Mouse (Mus musculus): ENCODE measurements around the gene Gm13889.

The Gm13889 gene

DNA sequence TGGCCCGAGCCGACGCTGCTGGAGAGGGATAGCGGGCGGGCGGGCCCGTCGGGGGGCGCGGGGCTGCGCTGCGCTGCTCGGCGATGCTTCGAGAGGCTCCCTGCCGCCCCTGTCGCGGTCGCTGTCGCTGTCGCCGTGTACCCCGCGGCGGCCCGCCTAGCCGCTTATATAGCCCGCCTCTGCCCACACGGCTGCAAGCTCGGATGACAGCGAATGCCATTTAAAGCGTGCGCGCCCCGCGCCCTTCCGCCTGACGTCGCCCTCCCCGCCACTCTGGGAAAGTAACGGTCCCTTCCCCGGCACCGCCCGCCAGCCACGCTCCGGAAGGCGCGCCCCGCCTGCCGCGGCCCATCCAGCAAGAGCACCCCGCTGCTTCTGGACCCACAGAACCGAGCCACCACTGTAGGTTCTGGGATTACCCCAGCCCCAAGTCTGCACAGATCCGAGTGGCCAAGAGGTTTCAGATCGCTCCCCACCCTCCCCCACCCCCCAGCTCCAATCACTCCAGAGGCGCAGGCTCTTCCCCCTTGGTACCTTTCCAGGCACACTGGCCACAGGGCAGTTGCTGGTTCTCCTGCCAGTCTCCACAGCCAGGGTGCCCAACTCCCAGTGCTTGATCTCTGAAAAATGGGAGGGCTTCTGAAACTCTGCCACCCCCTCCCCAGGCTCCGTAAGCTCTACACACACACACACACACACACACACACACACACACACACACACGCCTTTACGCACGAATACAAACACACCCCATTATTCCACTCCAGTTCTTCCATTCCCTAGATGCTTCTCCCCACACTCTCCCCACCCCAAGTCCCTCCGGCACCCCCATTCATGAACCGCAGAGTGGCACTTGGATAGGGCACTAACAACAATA lies at the start of gene Gm13889:
Gene Gm13889 (minus strand): TSS at position 294 of the 877 bp plus-strand sequence.
- peak; percentile 27 for DNase-seq (ENCODE audit: low spot score)

GRCm38 (mm10) chr2:94002331-94002730 lies 45.3 kb upstream of the Gm13889 start:
- peak; percentile 82 for DNase-seq (ENCODE audit: low spot score)

DNA sequence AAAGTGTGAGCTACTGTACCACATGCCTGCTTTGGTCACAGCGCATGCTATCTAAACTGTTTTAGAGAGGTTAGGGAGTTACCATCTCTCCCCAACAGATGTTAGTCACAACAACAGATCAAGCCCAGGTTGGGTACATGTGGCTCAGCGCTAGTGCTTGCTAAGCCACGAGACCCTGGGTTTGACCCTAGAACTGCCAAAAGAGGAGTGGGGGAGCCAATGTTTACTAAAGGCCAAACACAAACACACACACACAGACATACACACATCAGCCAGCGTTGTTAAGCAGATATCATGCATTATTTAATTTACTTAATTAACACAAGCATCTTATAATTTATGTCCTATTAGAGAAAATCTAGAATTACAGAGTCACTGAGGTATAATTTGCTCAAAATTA lies 44.9 kb upstream of the Gm13889 start:
- no peak for DNase-seq (ENCODE audit: low spot score)

- no peak for DNase-seq (ENCODE audit: low spot score)
Measured at GRCm38 (mm10) chr2:94001411-94001810, 44.4 kb upstream of the Gm13889 start.

GRCm38 (mm10) chr2:93996254-93996653 lies 39.3 kb upstream of the Gm13889 start, which contains the start of gene Gm27027:
Gm27027 (minus strand) TSS chr2:93996354.
- no peak for DNase-seq (ENCODE audit: low spot score)

DNA sequence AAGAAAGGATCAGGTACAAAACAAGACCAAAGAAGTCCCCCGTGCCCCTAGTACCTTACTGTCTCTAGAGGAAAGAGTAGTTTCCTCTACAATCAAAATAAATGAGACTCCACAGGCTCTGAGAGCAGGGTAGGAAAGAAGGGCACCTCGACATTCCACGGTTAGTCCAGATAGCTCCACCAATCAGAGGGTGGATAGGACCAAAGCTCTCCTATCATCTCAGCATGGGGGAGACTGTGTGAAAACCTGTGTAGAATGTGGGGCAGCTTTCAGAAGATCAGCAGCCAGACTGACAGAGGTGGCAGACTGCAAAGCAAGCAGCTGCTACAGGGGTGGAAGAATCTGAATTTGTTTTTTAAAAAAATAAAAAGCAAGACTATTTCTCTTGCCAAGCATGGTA lies 35.8 kb upstream of the Gm13889 start:
- DNase-seq (ENCODE audit: low spot score), result no peak

DNA sequence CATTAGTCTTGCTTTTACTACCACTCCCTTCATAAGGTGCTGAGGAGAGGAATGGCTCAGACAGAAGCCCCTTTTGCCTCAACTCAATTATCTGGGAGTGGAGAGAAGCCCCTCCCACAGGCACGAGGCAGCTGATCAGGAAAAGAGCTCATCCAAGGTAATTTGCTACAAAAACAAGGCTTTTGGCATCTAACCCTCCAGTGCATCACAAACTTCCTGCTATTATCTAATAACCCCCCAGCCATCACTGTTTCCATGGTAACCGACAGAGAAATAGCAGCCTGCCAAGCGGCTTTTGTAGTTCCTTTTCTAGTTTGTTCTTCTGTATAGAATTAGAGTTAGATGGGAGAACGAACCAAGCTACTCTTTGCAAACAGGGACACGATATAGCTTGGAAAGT lies 35.3 kb upstream of the Gm13889 start:
- no peak for DNase-seq (ENCODE audit: low spot score)

DNA sequence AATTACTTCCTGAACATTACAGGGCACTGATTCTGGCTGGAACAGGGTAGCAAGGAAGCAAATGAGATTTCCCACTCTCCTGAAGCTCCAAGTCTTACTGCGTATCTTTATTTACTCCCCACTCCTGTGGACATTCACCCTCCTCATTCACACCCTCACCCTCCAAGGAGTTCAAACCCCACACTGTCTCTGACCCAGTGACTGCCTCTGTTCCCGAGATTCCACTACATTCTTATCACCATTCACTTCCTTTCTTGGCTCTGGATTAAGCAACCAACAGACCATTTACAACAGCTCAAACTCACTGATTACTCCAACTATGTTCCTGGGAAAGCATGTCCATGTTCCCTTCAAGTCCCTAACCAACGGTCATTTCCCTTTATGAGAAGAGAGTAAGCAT lies 34.3 kb upstream of the Gm13889 start:
- DNase-seq (ENCODE audit: low spot score), result no peak

DNA sequence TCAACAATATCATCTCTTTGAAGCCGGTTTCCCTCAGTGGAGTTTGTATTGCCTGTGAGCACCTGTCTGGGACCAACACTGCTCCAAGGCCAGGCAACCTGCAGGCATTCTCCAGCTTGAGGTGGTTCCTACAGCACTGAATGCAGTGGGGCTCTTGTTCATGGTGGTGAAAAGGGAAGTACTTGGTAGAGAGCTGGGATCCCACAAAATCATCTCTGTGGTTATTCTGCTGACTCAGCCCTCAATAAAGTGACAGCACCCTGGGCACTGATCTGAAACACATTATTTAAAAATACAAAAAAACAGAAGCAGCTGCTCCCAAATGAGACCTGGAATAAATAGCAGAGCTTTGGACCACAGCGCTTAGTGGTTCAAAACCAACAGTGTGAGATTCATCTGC lies 31.4 kb upstream of the Gm13889 start:
- no peak for DNase-seq (ENCODE audit: low spot score)

DNA sequence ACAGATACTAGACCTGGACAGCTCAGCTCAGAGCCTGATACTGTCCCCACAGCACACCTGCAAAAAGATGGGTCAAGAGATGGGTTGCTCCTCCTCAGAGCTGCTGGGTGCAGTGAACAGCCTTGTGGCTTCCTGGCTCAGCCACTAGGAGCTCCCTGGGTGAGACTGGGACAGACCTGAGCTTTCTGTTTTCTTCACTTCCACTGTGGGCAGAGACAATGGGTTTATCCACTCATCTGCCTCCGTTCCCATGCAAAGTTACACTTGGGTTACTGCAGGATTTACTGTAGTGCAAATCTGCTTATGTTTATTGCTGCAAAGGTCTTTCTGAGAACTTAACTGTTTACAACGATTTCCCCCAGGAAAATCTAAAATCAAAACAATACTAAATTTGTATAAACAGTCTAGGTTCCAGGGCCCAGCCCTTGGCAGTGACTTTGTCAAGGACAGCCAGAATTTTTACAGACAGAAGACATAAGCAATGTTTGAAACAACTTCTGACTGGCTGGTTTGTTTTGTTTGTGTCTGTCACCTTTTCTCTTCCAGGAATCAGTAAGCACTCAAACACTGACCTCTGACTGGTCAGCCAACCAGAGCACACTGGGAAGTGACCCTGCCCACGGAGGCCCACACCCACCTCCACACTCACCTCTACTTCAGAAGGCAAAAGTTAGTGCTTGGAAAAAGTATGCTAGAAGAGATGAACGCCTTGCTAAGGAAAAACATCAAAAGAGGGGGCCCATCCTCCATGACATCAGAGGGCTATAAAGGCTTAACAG lies 25.6 kb upstream of the Gm13889 start:
- DNase-seq (ENCODE audit: low spot score), result no peak

DNA sequence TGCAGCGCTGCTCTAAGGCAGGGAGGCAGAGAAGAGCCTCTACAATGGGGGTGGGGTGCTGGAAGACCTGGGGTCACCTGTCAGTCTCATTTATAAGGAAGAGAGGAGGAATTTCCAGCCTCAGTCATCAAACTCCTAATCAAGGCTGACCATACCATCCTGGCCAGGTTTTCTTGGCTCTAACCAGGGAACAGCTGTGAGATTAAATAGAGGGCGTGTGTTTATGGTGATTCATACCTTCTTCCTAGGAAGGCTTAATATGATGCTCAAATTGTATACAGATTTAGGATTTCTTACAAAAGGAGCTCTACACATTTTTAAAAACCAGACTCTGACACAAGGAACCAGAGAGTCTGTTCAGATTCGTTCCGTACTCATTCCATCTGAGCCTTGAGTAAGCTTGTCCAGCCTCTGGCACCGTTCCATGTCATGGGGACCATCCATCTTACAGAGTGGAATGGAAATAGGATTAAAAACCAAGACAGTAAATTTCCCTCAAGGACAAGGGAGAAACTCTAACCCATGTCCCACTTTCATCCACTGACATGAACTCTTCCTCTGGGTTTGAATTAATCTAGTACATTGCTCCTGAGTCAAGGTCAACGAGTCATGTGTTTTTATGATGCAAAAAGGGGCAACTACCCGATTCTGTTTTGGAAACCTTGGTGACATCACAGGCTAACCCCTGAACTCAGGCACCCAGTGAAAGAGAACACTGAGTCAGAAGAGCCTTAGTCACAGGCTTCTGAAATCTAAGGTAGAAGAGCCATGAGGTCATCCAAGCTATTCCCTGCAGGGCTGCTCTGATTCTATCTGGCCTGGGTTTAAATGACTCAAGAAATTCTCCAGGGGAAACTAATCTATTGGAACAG lies 22.5 kb upstream of the Gm13889 start:
- DNase-seq (ENCODE audit: low spot score), result no peak

DNA sequence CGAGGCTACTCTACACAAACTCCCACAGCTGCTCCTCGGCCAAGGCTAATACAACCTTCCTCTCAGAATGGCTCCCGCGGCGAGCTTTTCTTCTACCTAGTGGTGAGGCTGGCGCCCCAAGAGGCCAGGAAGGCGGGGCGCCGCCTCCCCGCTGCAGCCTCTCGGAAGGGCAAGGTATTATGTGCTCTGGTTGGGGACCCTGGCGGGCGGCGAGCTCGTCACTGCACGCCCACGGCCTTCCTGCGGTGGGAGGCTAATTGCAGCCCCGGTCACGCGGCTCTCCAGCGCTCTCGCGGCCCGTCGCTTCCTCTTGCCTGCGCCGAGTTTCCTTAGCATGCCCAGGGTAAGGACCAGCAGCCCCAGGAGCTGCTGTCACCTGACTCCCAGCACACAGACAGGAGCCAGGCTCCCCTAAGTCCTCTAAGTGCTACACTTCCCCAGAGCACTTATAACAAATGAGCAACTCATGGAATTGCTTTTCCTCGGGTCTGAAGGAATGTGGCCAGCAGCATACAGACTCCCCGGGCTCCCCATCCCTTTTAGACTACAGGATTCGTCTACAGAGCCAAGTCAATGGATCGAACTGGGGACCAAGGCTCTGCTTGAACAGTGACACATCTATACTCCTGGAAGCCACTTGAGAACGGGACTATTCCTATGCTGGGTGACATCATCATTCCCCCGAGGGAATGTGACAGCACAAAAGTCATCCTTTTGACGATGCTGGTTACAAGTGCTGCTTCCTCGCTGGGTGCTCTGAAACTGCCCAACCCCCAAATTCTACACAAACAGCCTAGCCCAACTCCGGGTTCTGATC lies 19.6 kb upstream of the Gm13889 start:
- DNase-seq (ENCODE audit: low spot score), result peak; percentile 26

DNA sequence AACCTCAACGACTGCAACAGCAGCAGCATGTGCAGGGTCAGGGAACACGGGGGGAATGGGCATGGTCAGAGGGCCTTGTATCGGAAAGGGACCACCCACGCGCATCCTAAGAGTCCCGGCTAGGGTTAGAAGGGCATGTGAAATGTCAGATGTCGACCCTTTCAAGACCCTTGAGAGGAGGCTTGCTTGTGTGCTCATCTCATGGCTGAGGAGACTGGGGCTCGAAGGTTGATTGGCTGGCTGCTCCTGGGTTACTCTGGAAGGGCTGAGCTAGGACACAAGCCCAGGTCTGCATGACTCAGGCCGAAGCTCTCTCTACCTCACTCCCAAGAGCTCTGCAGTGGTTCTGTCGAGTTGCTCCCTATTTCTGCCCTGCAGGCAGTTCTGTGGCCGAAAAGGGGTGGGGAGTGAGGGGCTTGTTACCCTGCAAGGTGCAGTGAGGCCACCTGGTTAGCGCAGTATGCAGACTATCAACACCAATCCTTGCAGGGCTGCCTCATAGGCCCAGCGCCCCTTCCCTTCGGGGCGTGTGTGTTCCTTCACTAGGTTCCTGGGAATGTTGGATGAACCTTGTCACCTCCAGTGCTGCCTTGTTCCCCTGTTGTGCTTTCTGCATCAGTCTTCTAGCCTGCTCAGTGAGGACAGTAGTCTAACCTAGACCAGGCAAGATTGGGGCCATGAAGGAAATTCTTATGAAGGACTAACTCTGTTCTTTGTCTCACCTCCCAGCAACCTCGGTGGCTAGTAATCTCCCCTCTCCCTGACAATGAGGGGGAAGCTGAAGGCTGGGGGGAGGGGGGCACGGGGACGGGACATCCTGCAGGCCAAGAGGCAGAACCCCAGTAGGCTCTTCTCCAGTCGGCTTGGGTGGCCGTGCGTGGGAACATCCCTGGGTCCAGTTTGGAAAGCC lies 18.8 kb upstream of the Gm13889 start:
- no peak for DNase-seq (ENCODE audit: low spot score)

- DNase-seq (ENCODE audit: low spot score), result no peak
Measured at GRCm38 (mm10) chr2:93975041-93975440, 18.0 kb upstream of the Gm13889 start.

GRCm38 (mm10) chr2:93971647-93972046 lies 14.6 kb upstream of the Gm13889 start:
- DNase-seq (ENCODE audit: low spot score), result no peak

- no peak for DNase-seq (ENCODE audit: low spot score)
Measured at GRCm38 (mm10) chr2:93964494-93965160, 7.6 kb upstream of the Gm13889 start.

- no peak for DNase-seq (ENCODE audit: low spot score)
Measured at GRCm38 (mm10) chr2:93963802-93964201, 6.8 kb upstream of the Gm13889 start.

DNA sequence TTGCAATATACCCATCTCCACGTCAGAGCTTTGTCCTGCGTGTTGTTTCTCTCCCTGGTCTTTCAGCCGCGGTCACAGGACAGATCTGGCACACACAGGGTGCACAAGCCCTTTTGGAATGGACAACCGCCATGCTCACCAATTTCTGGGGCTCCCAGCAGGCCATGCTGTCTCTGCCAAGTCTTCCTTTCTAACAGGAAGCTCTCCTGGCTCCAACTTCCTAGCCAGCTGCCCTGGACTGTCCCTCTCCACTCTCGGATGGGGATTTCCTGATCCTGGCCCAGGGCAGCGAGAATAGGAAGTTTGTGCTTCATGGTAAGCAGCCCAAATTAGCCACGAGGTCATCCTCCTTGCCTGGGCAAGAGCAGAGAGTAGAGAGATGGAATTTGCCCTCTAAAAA lies 4.7 kb upstream of the Gm13889 start:
- DNase-seq (ENCODE audit: low spot score), result no peak

GRCm38 (mm10) chr2:93959346-93959745 lies 2.3 kb upstream of the Gm13889 start:
- no peak for DNase-seq (ENCODE audit: low spot score)

DNA sequence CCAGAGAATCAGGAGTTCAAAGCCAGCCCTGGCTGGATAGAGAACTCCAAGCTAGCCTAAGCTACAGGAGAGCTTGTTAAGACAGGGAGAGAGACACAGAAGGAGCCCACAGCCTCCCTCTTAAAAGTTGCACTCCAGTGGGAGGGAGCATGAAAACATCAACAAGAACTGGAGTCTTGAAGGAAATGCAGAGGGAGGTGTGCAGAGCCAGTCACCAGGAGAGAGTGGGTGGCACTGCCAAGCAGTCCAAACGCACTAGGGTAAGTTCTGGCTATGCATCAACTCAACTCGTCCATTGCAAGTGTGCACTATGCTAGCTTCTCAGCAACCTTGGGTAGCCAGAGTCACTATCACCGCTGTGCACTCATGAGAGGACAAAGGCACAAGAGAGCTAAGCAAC lies 1.2 kb upstream of the Gm13889 start:
- no peak for DNase-seq (ENCODE audit: low spot score)

All from urinary bladder, postnatal 25 days (tissue).